Mouse (Mus musculus) intestine, postnatal 0 days (tissue): ENCODE measurements at regions not wholly inside any gene's neighbourhood (a gene's known extent, or its start where the extent isn't known, plus 50 kb on each side); places are given as distances from the start of the nearest gene placed in this dataset.
"Not testable (repeated sequence)": the region's sequence is repeated elsewhere in the genome, so short reads cannot be mapped to it uniquely, and the experiment has no call there.

Experiments used
- ATAC-seq: fragments of 200-750 bp; cut with Nextera tagmentation; 2 replicates; pipeline ENCODE4 v1.8.0; 2017; ENCODE audit warnings: mild to moderate bottlenecking, moderate TSS enrichment, moderate library complexity
- H3K27ac ChIP-seq: fragments of 300-500 bp; sonication (generic); 2 replicates; pipeline ENCODE4 v1.5.1; 2014; ENCODE audit warnings: mild to moderate bottlenecking, low read depth, low read length, moderate library complexity
- H3K27me3 ChIP-seq: fragments of 300-500 bp; sonication (generic); replicated peaks from 2 replicates; pipeline ENCODE4 v1.6.1; 2014; ENCODE audit warnings: low read length, mixed read lengths; ENCODE audit not compliant: control insufficient read depth, insufficient read depth
- H3K36me3 ChIP-seq: fragments of 300-500 bp; sonication (generic); 2 replicates; pipeline ENCODE4 v1.6.1; 2014; ENCODE audit warnings: mild to moderate bottlenecking, moderate library complexity; ENCODE audit not compliant: control insufficient read depth, insufficient read depth
- H3K4me1 ChIP-seq: fragments of 300-500 bp; sonication (generic); replicated peaks from 2 replicates; pipeline ENCODE4 v1.6.1; 2014; ENCODE audit warnings: antibody characterized with exemption, low read length, mixed read lengths; ENCODE audit not compliant: control insufficient read depth, insufficient read depth
- H3K4me2 ChIP-seq: fragments of 300-500 bp; sonication (generic); replicated peaks from 2 replicates; pipeline ENCODE4 v1.6.1; 2014; ENCODE audit warnings: low read depth, mild to moderate bottlenecking, moderate library complexity
- H3K4me3 ChIP-seq: fragments of 300-500 bp; sonication (generic); 2 replicates; pipeline ENCODE4 v1.5.1; 2014; ENCODE audit warnings: low read depth, low read length
- H3K9ac ChIP-seq: fragments of 300-500 bp; sonication (generic); 2 replicates; pipeline ENCODE4 v1.6.1; 2014; ENCODE audit warnings: mild to moderate bottlenecking, low read depth, low read length
- H3K9me3 ChIP-seq: fragments of 300-500 bp; sonication (generic); 2 replicates; pipeline ENCODE4 v1.6.1; 2016; ENCODE audit warnings: mixed run types; ENCODE audit not compliant: control insufficient read depth
- CTCF ChIP-seq: sonication (generic); IDR thresholded peaks from 2 replicates; pipeline ENCODE4 v1.5.1; 2016; ENCODE audit warnings: low read depth, mild to moderate bottlenecking, control low read depth, antibody characterized with exemption, moderate library complexity
- WGBS: fragments of 180-500 bp; shearing (Covaris S2); extraction: QIAGEN DNeasy Blood & Tissue Kit; methylation state at CpG from one replicate; pipeline ENCODE4 v1.1.7; 2014; 5-methylcytosine and 5-hydroxymethylcytosine counted together

GRCm38 (mm10) chr5:4391083-4391482, 198.9 kb downstream of the Mterf1b start:
- no peak overlapping the region for H3K9ac ChIP-seq
- no peak for ATAC-seq
- H3K4me2 ChIP-seq = no peak overlapping the region
- no peak for TF ChIP-seq CTCF
- no peaks in the 10 kb centered on the region for H3K9me3 ChIP-seq
- no peak overlapping the region for H3K4me3 ChIP-seq
- H3K36me3 ChIP-seq = no peaks in the 10 kb centered on the region
- no peak overlapping the region for H3K27ac ChIP-seq
- WGBS = 69% methylated on average over 2 of the region's 2 CpGs
- H3K27me3 ChIP-seq = no peaks in the 10 kb centered on the region
- H3K4me1 ChIP-seq = no peaks in the 10 kb centered on the region

GRCm38 (mm10) chr5:4394353-4395052, 202.3 kb downstream of the Mterf1b start:
- H3K4me3 ChIP-seq, H3K27me3 ChIP-seq, ATAC-seq, H3K36me3 ChIP-seq, H3K4me2 ChIP-seq, H3K4me1 ChIP-seq, H3K27ac ChIP-seq, H3K9ac ChIP-seq, H3K9me3 ChIP-seq: not testable (repeated sequence)
- WGBS = 71% methylated on average over 6 of the region's 7 CpGs

GRCm38 (mm10) chr5:4398087-4398486, 205.9 kb downstream of the Mterf1b start:
- Histone ChIP-seq H3K4me1 (no peaks in the 10 kb centered on the region), H3K9me3 (no peaks in the 10 kb centered on the region)
- no peak for TF ChIP-seq CTCF

GRCm38 (mm10) chr5:4417761-4418160, 225.6 kb downstream of the Mterf1b start:
- Histone ChIP-seq H3K4me2 (no peak overlapping the region), H3K36me3 (no peaks in the 10 kb centered on the region), H3K27ac (no peak overlapping the region), H3K27me3 (no peaks in the 10 kb centered on the region), H3K9ac (no peak overlapping the region), H3K4me3 (no peak overlapping the region), H3K9me3 (no peaks in the 10 kb centered on the region), H3K4me1 (no peaks in the 10 kb centered on the region)
- 88% methylated on average over 1 of the region's 1 CpGs for WGBS
- no peak for TF ChIP-seq CTCF
- ATAC-seq = no peak

More at GRCm38 (mm10) chr5:4398087-4398486, 205.9 kb downstream of the Mterf1b start:
- no peak overlapping the region for H3K4me2 ChIP-seq
- no peaks in the 10 kb centered on the region for H3K27me3 ChIP-seq
- no peak overlapping the region for H3K4me3 ChIP-seq
- H3K27ac ChIP-seq = no peak overlapping the region
- no peak for ATAC-seq
- H3K9ac ChIP-seq = no peak overlapping the region
- H3K36me3 ChIP-seq = no peaks in the 10 kb centered on the region
